Mouse (Mus musculus): Measurements from ENCODE around the gene Cpa2. TPM values are rescaled to one million over a fixed set of nuclear protein-coding genes. Genes with fewer than 3 reads are reported as not detected.

Cpa2 gene
- polyA plus RNA-seq, 1 experiment from 2014 or later, result 8.7 TPM

GRCm38 (mm10) chr6:30594364-30594763 is 53.0 kb downstream of the Cpa2 start:
- no peaks in the 10 kb centered on the region for H3K36me3 ChIP-seq
- no peaks in the 10 kb centered on the region for H3K9me3 ChIP-seq
- ATAC-seq (ENCODE audit: low FRiP score), result no peak
- 73% methylated on average over 7 of the region's 7 CpGs for WGBS
- H3K9ac ChIP-seq, result no peak overlapping the region
- H3K4me1 ChIP-seq (replicated peaks), result peaks cover 30% of the 10 kb centered on the region
- no peaks in the 10 kb centered on the region for H3K27me3 ChIP-seq
- H3K4me3 ChIP-seq, result no peak overlapping the region
- H3K4me2 ChIP-seq, result no peak overlapping the region
- H3K27ac ChIP-seq, result 0 out of 2 replicates have a peak overlapping the region, but pooled peaks have one; percentile 3

GRCm38 (mm10) chr6:30596230-30596898 is 55.0 kb downstream of the Cpa2 start:
- Histone ChIP-seq H3K36me3 (no peaks in the 10 kb centered on the region), H3K4me1 (replicated peaks) (peaks cover 30% of the 10 kb centered on the region), H3K9me3 (no peaks in the 10 kb centered on the region), H3K27me3 (no peaks in the 10 kb centered on the region), H3K9ac (no peak overlapping the region), H3K4me3 (no peak overlapping the region), H3K4me2 (no peak overlapping the region), H3K27ac (peak overlapping the region; percentile 35)
- 85% methylated on average over 8 of the region's 8 CpGs for WGBS
- ATAC-seq (ENCODE audit: low FRiP score), result no peak

GRCm38 (mm10) chr6:30600033-30600432 is 58.7 kb downstream of the Cpa2 start:
- no peak overlapping the region for H3K4me2 ChIP-seq
- no peaks in the 10 kb centered on the region for H3K36me3 ChIP-seq
- no peak overlapping the region for H3K4me3 ChIP-seq
- 43% methylated on average over 3 of the region's 3 CpGs for WGBS
- peaks cover 14% of the 10 kb centered on the region; the same call in 1 of the 2 replicates for H3K4me1 ChIP-seq (replicated peaks)
- H3K27me3 ChIP-seq, result no peaks in the 10 kb centered on the region
- H3K9me3 ChIP-seq, result no peaks in the 10 kb centered on the region
- H3K27ac ChIP-seq, result no peak overlapping the region
- H3K9ac ChIP-seq, result no peak overlapping the region
- ATAC-seq (ENCODE audit: low FRiP score), result no peak

GRCm38 (mm10) chr6:30600995-30601394 is 59.6 kb downstream of the Cpa2 start:
- H3K4me1 ChIP-seq (replicated peaks), result peaks cover 10% of the 10 kb centered on the region; the same call in 1 of the 2 replicates
- 50% methylated on average over 1 of the region's 1 CpGs for WGBS
- H3K9me3 ChIP-seq, result no peaks in the 10 kb centered on the region
- no peak overlapping the region for H3K27ac ChIP-seq
- H3K4me2 ChIP-seq, result no peak overlapping the region
- H3K27me3 ChIP-seq, result no peaks in the 10 kb centered on the region
- ATAC-seq (ENCODE audit: low FRiP score), result no peak
- H3K9ac ChIP-seq, result no peak overlapping the region
- no peaks in the 10 kb centered on the region for H3K36me3 ChIP-seq
- no peak overlapping the region for H3K4me3 ChIP-seq

- H3K27me3 ChIP-seq, result no peaks in the 10 kb centered on the region
- no peak overlapping the region for H3K27ac ChIP-seq
- WGBS, result 73% methylated on average over 7 of the region's 7 CpGs
- no peaks in the 10 kb centered on the region for H3K4me1 ChIP-seq (replicated peaks)
- no peak overlapping the region for H3K4me2 ChIP-seq
- H3K4me3 ChIP-seq, result no peak overlapping the region
- no peaks in the 10 kb centered on the region for H3K9me3 ChIP-seq
- no peak for ATAC-seq (ENCODE audit: low FRiP score)
- no peak overlapping the region for H3K9ac ChIP-seq
- H3K36me3 ChIP-seq, result no peaks in the 10 kb centered on the region
Observed at GRCm38 (mm10) chr6:30604342-30604867, 63.0 kb downstream of the Cpa2 start.

GRCm38 (mm10) chr6:30605111-30605510 is 63.7 kb downstream of the Cpa2 start:
- no peak for ATAC-seq (ENCODE audit: low FRiP score)

GRCm38 (mm10) chr6:30605672-30606071 is 64.3 kb downstream of the Cpa2 start:
- Histone ChIP-seq H3K9me3 (no peaks in the 10 kb centered on the region), H3K4me2 (no peak overlapping the region), H3K4me3 (no peak overlapping the region), H3K4me1 (replicated peaks) (no peaks in the 10 kb centered on the region), H3K9ac (no peak overlapping the region), H3K27ac (no peak overlapping the region), H3K27me3 (no peaks in the 10 kb centered on the region), H3K36me3 (no peaks in the 10 kb centered on the region)
- 84% methylated on average over 5 of the region's 5 CpGs for WGBS
- ATAC-seq (ENCODE audit: low FRiP score), result no peak

More at GRCm38 (mm10) chr6:30605111-30605510, 63.7 kb downstream of the Cpa2 start:
- WGBS, result 93% methylated on average over 4 of the region's 4 CpGs
- no peaks in the 10 kb centered on the region for H3K27me3 ChIP-seq
- H3K4me3 ChIP-seq, result no peak overlapping the region
- no peak overlapping the region for H3K9ac ChIP-seq
- no peaks in the 10 kb centered on the region for H3K4me1 ChIP-seq (replicated peaks)
- H3K4me2 ChIP-seq, result no peak overlapping the region
- H3K9me3 ChIP-seq, result no peaks in the 10 kb centered on the region
- H3K36me3 ChIP-seq, result no peaks in the 10 kb centered on the region
- H3K27ac ChIP-seq, result no peak overlapping the region

GRCm38 (mm10) chr6:30610710-30611109 is 69.3 kb downstream of the Cpa2 start, which contains the start of gene Cpa5:
TSS of gene Cpa5 (plus strand) at chr6:30611010.
- Histone ChIP-seq H3K27me3 (0 out of 2 replicates have a peak, but pooled peaks cover 3% of the 10 kb centered on the region), H3K27ac (no peak within 1 kb of the TSS; the same call in 1 of the 2 replicates), H3K4me3 (no peak within 1 kb of the TSS), H3K4me1 (replicated peaks) (peaks cover 15% of the 10 kb centered on the region), H3K9ac (no peak within 1 kb of the TSS), H3K36me3 (no peaks in the 10 kb centered on the region), H3K9me3 (no peaks in the 10 kb centered on the region), H3K4me2 (no peak within 1 kb of the TSS)
- ATAC-seq (ENCODE audit: low FRiP score), result no peak
- 82% methylated on average over 7 of the region's 7 CpGs for WGBS

GRCm38 (mm10) chr6:30611212-30611611 is 69.8 kb downstream of the Cpa2 start:
- H3K9me3 ChIP-seq, result no peaks in the 10 kb centered on the region
- 0 out of 2 replicates have a peak, but pooled peaks cover 3% of the 10 kb centered on the region for H3K27me3 ChIP-seq
- ATAC-seq (ENCODE audit: low FRiP score), result no peak
- WGBS, result 25% methylated on average over 5 of the region's 5 CpGs
- H3K27ac ChIP-seq, result no peak overlapping the region; the same call in 1 of the 2 replicates
- H3K4me2 ChIP-seq, result no peak overlapping the region
- peaks cover 20% of the 10 kb centered on the region for H3K4me1 ChIP-seq (replicated peaks)
- H3K9ac ChIP-seq, result no peak overlapping the region
- H3K36me3 ChIP-seq, result no peaks in the 10 kb centered on the region
- no peak overlapping the region for H3K4me3 ChIP-seq

Other genes starting within 250 kb of the Cpa2 start
- 58.1 and 61.0 TPM in 2 replicates for gene Ube2h, start 237.0 kb upstream of the Cpa2 start, polyA plus RNA-seq (2015; fragmentation: Nextera tagmentation; extraction: Ambion mirVana)
- gene Zc3hc1, start 150.6 kb upstream of the Cpa2 start, polyA plus RNA-seq (2015; fragmentation: Nextera tagmentation; extraction: Ambion mirVana), result 64.9 and 71.4 TPM in 2 replicates
- gene Klhdc10, start 139.7 kb upstream of the Cpa2 start, polyA plus RNA-seq (2015; fragmentation: Nextera tagmentation; extraction: Ambion mirVana), result 32.9 and 34.2 TPM in 2 replicates
- gene Tmem209, start 31.8 kb upstream of the Cpa2 start, polyA plus RNA-seq (2015; fragmentation: Nextera tagmentation; extraction: Ambion mirVana), result 29.5 and 33.4 TPM in 2 replicates
- gene Ssmem1, start 31.7 kb upstream of the Cpa2 start, polyA plus RNA-seq (2015; fragmentation: Nextera tagmentation; extraction: Ambion mirVana), result 0.12 and 0.39 TPM in 2 replicates
- 1.4 and 1.5 TPM in 2 replicates for gene Cpa4, start 26.8 kb downstream of the Cpa2 start, polyA plus RNA-seq (2015; fragmentation: Nextera tagmentation; extraction: Ambion mirVana)
- gene Cpa5, start 69.4 kb downstream of the Cpa2 start, polyA plus RNA-seq (2015; fragmentation: Nextera tagmentation; extraction: Ambion mirVana), result not detected in 2 replicates
- gene Cpa1, start 97.6 kb downstream of the Cpa2 start, polyA plus RNA-seq (2015; fragmentation: Nextera tagmentation; extraction: Ambion mirVana), result 0.71 and 1.1 TPM in 2 replicates
- gene Cep41, start 152.2 kb downstream of the Cpa2 start, polyA plus RNA-seq (2015; fragmentation: Nextera tagmentation; extraction: Ambion mirVana), result 13.3 and 14.2 TPM in 2 replicates
- 367 and 379 TPM in 2 replicates for gene Mest, start 182.0 kb downstream of the Cpa2 start, polyA plus RNA-seq (2015; fragmentation: Nextera tagmentation; extraction: Ambion mirVana)